Mouse (Mus musculus): ENCODE results near the gene Spn.
"Not testable (repeated sequence)": the region's sequence is repeated elsewhere in the genome, so short reads cannot be mapped to it uniquely, and the experiment has no call there.

Gene Spn

GRCm38 (mm10) chr7:127137262-127138017 is at the start of gene Spn:
Gene Spn (minus strand): TSS chr7:127137823.
- no peak for DNase-seq

GRCm38 (mm10) chr7:127187351-127187750 is 49.7 kb upstream of the Spn start:
- no peak for DNase-seq

- DNase-seq, result no peak
Observed at GRCm38 (mm10) chr7:127185601-127186000, 48.0 kb upstream of the Spn start.

- DNase-seq, result no peak
Observed at GRCm38 (mm10) chr7:127184720-127185119, 47.1 kb upstream of the Spn start.

DNA sequence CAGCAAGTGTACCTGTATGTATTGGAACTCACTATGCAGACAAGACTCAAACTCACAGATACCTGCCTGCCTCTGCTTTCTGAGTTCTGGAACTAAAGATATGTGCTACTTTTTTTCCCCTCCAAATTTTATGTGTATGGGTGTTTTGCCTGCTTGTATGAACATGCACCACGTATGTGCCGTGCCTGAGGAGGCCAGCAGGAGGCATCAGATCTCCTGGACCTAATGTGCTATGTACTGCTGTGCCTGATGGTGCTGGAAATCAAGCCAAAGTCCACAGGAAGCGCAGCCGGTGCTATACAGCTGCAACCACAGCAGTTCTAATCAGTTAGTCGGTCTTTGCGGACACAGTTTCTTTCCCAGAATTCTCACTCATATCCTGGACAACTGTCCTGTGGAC is 46.2 kb upstream of the Spn start:
- peak in 1 of 2 experiments; percentile 50 for DNase-seq

DNA sequence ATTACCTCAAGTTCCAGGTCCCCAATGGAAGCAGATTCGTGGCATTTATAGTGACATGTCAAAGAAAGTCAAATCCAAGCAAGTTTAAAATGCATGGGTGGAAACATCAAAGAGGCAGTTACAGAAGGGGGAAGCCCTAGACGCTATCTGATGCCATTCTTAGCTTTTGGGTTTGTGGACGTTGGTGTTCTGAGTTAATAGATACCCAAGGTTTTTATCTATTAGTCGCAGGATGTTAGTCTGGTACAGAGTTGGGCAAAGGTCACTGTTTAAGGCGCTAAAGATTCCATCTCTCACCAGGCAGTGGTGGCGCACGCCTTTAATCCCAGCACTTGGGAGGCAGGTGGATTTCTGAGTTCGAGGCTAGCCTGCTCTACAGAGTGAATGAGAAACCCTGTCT is 45.7 kb upstream of the Spn start:
- DNase-seq, result peak in 1 of 2 experiments; percentile 29

GRCm38 (mm10) chr7:127181724-127182123 is 44.1 kb upstream of the Spn start:
- DNase-seq, result not testable (repeated sequence)

DNA sequence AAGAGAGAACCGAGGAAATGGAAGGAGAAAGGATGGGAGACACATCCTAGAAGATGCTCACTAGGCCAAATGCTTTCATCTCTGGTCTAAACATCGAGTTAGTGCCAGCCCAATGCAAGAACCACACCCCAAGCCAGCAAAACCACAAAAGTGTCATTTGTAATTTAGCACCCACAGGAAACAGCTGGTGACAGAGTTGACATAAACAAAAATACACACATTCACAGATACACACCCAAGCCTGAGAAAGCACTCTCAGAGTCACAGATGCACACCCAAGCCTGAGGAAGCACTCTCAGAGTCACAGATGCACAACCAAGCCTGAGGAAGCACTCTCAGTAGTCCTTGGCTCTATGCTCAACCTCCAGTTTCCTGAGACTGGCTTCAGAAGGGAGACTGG is 43.2 kb upstream of the Spn start:
- DNase-seq, result no peak

GRCm38 (mm10) chr7:127176937-127177336 is 39.3 kb upstream of the Spn start:
- DNase-seq, result no peak

GRCm38 (mm10) chr7:127166501-127166900 is 28.9 kb upstream of the Spn start:
- DNase-seq, result no peak

- DNase-seq, result no peak
Observed at GRCm38 (mm10) chr7:127165607-127166493, 28.2 kb upstream of the Spn start.

DNA sequence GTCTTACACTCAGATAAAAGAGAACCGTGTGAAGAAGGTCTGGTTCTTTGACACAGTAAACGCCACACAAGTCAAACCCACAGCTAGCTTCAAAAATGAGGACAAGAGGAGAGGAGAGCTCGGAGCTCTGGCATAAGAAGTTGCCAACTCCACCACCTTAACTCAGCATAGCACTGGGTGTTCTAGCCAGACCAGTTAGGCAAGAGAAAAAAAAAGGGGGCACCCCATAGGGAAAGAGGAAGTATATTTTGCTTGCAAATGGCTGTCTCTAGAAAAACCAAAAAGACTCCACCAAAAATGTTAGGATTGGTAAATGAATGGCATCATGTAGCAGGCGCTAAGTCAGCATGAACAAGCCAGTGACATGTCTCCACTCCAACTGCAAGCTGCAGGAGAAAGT is 26.4 kb upstream of the Spn start:
- no peak for DNase-seq

DNA sequence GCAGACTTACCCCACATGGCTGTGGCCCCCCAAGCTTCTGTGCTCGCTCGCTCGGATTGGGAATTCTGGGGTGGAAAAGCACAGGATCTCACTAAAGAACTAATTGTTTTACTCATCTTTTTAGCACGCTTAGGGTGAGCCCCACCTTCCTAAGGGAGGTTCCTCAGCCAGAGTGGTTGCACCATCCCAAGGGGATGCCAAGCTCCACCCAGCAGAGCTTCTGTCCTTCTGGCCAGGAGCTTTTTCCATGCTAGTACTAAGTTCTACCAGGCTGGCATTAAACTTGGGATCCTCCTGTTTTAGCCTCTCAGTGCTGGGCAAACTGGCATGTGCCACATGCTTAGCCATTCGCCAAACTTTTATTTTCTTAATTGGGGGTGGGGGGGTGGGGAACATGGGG is 24.9 kb upstream of the Spn start:
- no peak for DNase-seq

DNA sequence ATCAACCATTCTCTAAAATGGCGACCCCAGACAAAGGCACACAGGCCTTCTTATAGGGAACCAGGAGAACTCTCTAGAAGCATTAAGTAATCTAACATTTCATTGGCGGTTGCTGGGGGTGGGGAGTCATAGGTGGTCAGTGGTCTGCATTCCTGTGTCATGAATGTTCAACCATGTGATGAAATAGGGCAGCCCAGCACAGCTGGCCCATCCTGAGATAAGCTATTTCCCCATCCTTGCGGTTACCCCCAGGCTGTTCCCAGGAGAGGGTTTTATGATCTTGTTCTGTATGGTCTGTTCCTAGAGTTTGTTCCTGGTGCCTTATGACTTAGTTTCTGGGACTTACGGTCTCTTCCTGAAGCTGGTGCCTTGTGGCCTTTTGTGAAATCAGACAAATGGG is 19.9 kb upstream of the Spn start:
- no peak for DNase-seq

DNA sequence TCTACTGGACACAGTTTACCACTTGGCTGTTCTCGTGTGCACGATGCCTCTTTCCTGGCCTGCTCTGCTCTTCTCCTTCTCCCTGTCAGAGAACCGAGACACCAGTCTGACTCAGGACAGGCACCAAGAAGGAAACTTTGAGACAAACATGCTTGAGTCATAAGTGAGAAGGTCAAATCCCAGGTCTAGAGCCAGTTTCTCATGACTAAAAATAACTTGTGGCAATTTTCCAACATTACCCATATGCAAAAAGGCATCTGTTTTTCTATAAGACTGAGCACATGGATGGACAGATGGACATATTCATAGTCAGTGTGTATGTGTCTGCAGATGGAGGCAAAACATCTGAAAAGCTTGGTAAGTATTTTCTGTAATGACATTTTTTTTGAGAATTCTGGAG is 15.9 kb upstream of the Spn start:
- no peak for DNase-seq

DNA sequence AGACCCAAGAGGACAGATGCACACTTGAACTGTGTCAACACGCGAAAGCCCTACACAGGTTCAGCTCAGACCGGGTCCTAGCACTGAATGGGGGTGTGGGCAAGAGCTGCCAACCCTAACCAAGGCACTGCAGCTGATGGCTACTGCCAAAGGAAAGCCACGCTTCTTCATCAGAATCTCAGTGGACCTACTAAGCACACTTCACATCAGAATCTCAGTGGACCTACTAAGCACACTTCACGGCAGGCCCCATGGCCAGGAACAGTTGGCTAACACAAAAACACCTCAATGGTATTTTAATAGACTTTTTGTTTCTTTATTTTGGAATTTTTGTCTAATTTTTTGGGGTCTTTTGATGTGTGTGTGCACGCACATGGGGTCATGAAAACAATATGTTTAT is 14.8 kb upstream of the Spn start:
- DNase-seq, result no peak

DNA sequence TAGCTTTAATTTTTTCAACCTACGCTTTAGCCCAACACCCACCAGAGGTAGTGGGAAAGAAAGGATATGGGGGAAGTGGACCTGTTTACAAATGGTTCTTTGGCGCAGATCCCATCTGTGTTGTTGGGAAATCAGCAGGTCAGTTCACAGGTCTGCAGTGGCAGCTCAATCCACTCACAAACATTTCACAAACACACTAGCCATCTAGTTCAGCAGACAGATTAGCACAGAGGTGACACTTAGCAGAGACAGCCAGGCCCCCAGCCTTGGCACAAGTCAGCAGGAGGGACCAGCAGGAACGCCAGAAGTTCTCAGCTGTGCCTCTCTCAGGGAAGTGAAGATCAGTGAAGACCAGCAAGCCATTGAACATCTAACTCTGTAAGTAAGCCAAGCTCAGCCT is 10.3 kb upstream of the Spn start:
- DNase-seq, result no peak

DNA sequence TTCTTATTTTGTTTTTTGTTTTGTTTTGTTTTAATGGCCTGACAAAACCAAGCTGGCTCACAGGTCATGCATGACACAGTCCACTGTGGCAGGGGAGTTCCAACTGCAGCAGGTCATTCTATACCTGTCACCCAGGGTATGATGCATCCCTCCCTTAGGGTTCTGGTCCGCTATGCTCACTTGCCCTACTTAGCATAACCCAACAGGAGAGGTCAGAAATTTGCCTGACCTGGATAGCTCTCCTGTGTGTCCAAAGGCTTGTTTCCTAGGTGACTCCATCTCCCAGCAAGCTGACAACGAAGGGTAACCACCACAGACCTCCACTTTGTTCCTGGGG is 8.6 kb upstream of the Spn start:
- DNase-seq, result no peak

- no peak for DNase-seq
Observed at GRCm38 (mm10) chr7:127145387-127146266, 8.0 kb upstream of the Spn start.

- DNase-seq, result no peak
Observed at GRCm38 (mm10) chr7:127144412-127144811, 6.8 kb upstream of the Spn start.

DNA sequence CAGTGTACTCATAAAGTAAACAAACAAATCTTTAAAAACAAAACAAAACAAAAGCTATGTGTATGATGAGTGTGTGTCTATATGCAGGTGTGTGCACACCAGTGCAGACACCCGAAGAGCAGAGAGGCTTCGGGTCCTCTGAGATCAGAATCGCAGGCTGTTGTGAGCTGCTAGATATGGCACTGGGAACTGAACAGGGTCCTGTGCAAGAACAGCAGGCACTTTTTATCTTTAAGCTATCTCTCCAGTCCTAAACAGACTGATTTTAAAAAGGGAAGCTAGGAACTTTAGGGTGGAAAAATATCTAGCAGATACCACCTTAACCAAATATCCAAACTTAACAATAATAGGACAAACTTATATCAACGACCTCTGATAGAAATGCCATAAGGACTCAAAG is 5.0 kb upstream of the Spn start:
- DNase-seq, result no peak

DNA sequence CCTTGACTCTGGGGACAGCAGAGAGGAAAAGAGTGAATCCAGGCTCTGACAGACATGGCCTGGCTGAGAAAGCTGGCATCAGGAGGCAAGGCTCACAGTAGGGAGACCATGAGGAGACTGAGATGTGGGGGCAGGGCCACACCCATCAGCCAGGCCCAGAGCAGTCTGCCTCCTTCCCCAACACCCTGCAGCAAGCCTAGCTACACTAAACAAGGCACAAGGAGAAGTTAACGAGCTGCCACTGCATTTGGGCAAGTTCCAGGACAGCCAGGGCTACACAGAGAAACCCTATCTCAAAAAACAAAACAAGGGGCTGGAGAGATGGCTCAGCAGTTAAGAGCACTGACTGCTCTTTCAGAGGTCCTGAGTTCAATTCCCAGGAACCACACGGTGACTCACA is 4.6 kb upstream of the Spn start:
- DNase-seq, result no peak

Data from kidney, adult 8-10 months (tissue).